Mouse (Mus musculus) CH12.LX (cell line): Measurements from ENCODE around the gene Clmp. TPM values are rescaled to one million over a fixed set of nuclear protein-coding genes. Genes with fewer than 3 reads are reported as not detected.

Experiments used
- DNase-seq: peaks from one replicate; pipeline ENCODE4 v3.0.0-alpha.2; 2013; ENCODE audit errors: extremely low read depth
- H3K27ac ChIP-seq: 2 replicates; pipeline ENCODE4 v1.5.1; 2012; ENCODE audit warnings: low read depth, mild to moderate bottlenecking, control low read depth, moderate library complexity; ENCODE audit not compliant: insufficient read depth
- H3K27me3 ChIP-seq: replicated peaks from 2 replicates; pipeline ENCODE3; 2012; ENCODE audit warnings: inconsistent platforms
- H3K36me3 ChIP-seq, 2 experiments: replicated peaks in 1 of 2; 2 replicates each; pipeline versions ENCODE3 to v1.6.1; 2012; ENCODE audit warnings: inconsistent platforms in 1 of 2, low read length in 1 of 2, mild to moderate bottlenecking in 1 of 2, mixed read lengths in 1 of 2, moderate library complexity in 1 of 2; ENCODE audit not compliant: control insufficient read depth in 1 of 2, insufficient read depth in 1 of 2
- H3K4me1 ChIP-seq, 2 experiments: 2 replicates each; pipeline ENCODE4 v1.6.1; 2012; ENCODE audit warnings: inconsistent platforms in 1 of 2, moderate library complexity in 1 of 2; ENCODE audit not compliant: insufficient read depth in 2 of 2, control insufficient read depth in 1 of 2
- H3K4me2 ChIP-seq: 2 replicates; pipeline ENCODE4 v1.6.1; 2012; ENCODE audit warnings: low read depth, mild to moderate bottlenecking, control low read depth; ENCODE audit not compliant: poor library complexity, insufficient read depth, severe bottlenecking
- H3K4me3 ChIP-seq, 3 experiments: fragments of 150-350 bp in 1 of 3; sonication (generic) in 1 of 3; replicated peaks in 1 of 3; 2 replicates each; pipeline versions ENCODE3 to v1.5.1; 2011 to 2012; ENCODE audit warnings: low read depth in 2 of 3, low read length in 2 of 3, mild to moderate bottlenecking in 2 of 3, moderate library complexity in 2 of 3, control low read depth in 1 of 3, improper control_type of control experiment in 1 of 3, inconsistent platforms in 1 of 3, mixed read lengths in 1 of 3; ENCODE audit not compliant: poor library complexity in 1 of 3
- H3K79me2 ChIP-seq: replicated peaks from 2 replicates; pipeline ENCODE4 v1.6.1; 2012; ENCODE audit warnings: mild to moderate bottlenecking, moderate library complexity; ENCODE audit not compliant: control insufficient read depth, poor library complexity, insufficient read depth, severe bottlenecking; ENCODE audit errors: extremely low read depth
- H3K9ac ChIP-seq: 2 replicates; pipeline ENCODE4 v1.6.1; 2012; ENCODE audit warnings: low read depth, mild to moderate bottlenecking, control low read depth, moderate library complexity; ENCODE audit not compliant: insufficient read depth
- H3K9me3 ChIP-seq: replicated peaks from 2 replicates; pipeline ENCODE3; 2012; ENCODE audit warnings: low read length, inconsistent platforms, mixed read lengths
- CHD1 ChIP-seq: IDR thresholded peaks from 2 replicates; pipeline ENCODE4 v1.6.1; 2012; ENCODE audit warnings: low read depth, low read length, improper control_type of control experiment, inconsistent platforms
- CHD2 ChIP-seq: IDR thresholded peaks from 2 replicates; pipeline ENCODE4 v1.6.1; 2011; ENCODE audit warnings: low read length, improper control_type of control experiment
- CTCF ChIP-seq, 2 experiments: IDR thresholded peaks in 1 of 2; conservative IDR thresholded peaks in 1 of 2; 2 replicates each; pipeline ENCODE4 v1.5.1; 2011 to 2012; ENCODE audit warnings: low read depth in 2 of 2, low read length in 2 of 2, improper control_type of control experiment in 1 of 2, inconsistent platforms in 1 of 2, mild to moderate bottlenecking in 1 of 2, moderate library complexity in 1 of 2
- ELF1 ChIP-seq: IDR thresholded peaks from 2 replicates; pipeline ENCODE4 v1.6.1; 2014; ENCODE audit warnings: low read depth, mild to moderate bottlenecking, inconsistent platforms, low read length, improper control_type of control experiment
- ETS1 ChIP-seq: conservative IDR thresholded peaks from 2 replicates; pipeline ENCODE4 v1.6.1; 2012; ENCODE audit warnings: low read depth, mild to moderate bottlenecking, inconsistent platforms, low read length, improper control_type of control experiment, moderate library complexity
- IRF4 ChIP-seq: IDR thresholded peaks from 2 replicates; pipeline ENCODE4 v1.6.1; 2014; ENCODE audit warnings: low read depth, mild to moderate bottlenecking, inconsistent platforms, low read length, improper control_type of control experiment
- JUND ChIP-seq: conservative IDR thresholded peaks from 2 replicates; pipeline ENCODE4 v1.6.1; 2011; ENCODE audit warnings: low read depth, low read length, improper control_type of control experiment
- KAT2A ChIP-seq: IDR thresholded peaks from 2 replicates; pipeline ENCODE4 v1.6.1; 2012; ENCODE audit warnings: low read length, improper control_type of control experiment, inconsistent platforms; ENCODE audit not compliant: insufficient replicate concordance
- MAFK ChIP-seq: IDR thresholded peaks from 2 replicates; pipeline ENCODE4 v1.6.1; 2011; ENCODE audit warnings: low read length, improper control_type of control experiment; ENCODE audit not compliant: insufficient replicate concordance
- MAZ ChIP-seq: IDR thresholded peaks from 2 replicates; pipeline ENCODE4 v1.6.1; 2012; ENCODE audit warnings: low read depth, mild to moderate bottlenecking, inconsistent platforms, low read length, improper control_type of control experiment, moderate library complexity
- MYC ChIP-seq: IDR thresholded peaks from 2 replicates; pipeline ENCODE4 v1.6.1; 2011; ENCODE audit warnings: low read depth, mild to moderate bottlenecking, improper control_type of control experiment, low read length
- POLR2A ChIP-seq: IDR thresholded peaks from 2 replicates; pipeline ENCODE4 v1.6.1; 2011; ENCODE audit warnings: low read depth, mild to moderate bottlenecking, improper control_type of control experiment, low read length
- POLR2AphosphoS2 ChIP-seq: IDR thresholded peaks from 2 replicates; pipeline ENCODE4 v1.6.1; 2011; ENCODE audit warnings: low read depth, low read length, improper control_type of control experiment
- RAD21 ChIP-seq: IDR thresholded peaks from 2 replicates; pipeline ENCODE4 v1.6.1; 2011; ENCODE audit warnings: low read depth, mild to moderate bottlenecking, low read length, improper control_type of control experiment, moderate library complexity
- RCOR1 ChIP-seq: conservative IDR thresholded peaks from 2 replicates; pipeline ENCODE4 v1.6.1; 2012; ENCODE audit warnings: low read depth, mild to moderate bottlenecking, inconsistent platforms, low read length, improper control_type of control experiment
- UBTF ChIP-seq: IDR thresholded peaks from 2 replicates; pipeline ENCODE4 v1.6.1; 2012; ENCODE audit warnings: low read depth, mild to moderate bottlenecking, inconsistent platforms, low read length, improper control_type of control experiment, moderate library complexity
- ZC3H11A ChIP-seq: IDR thresholded peaks from 2 replicates; pipeline ENCODE4 v1.6.1; 2012; ENCODE audit warnings: low read depth, mild to moderate bottlenecking, inconsistent platforms, low read length, improper control_type of control experiment
- ZKSCAN1 ChIP-seq: IDR thresholded peaks from 2 replicates; pipeline ENCODE4 v1.6.1; 2012; ENCODE audit warnings: low read depth, inconsistent platforms, low read length, improper control_type of control experiment, borderline replicate concordance
- ZNF384 ChIP-seq: IDR thresholded peaks from 2 replicates; pipeline ENCODE4 v1.6.1; 2012; ENCODE audit warnings: low read depth, low read length, improper control_type of control experiment, inconsistent platforms
- dilution Hi-C: fragments of 300-500 bp; cut with MboI; formaldehyde crosslinking; loops from 2 replicates; pipeline ENCODE4 v1.14.3; 2020; ENCODE audit warnings: low sequenced_read_pairs; ENCODE audit not compliant: extremely low pct_unique_long_range_greater_than_20kb, extremely low pct_ligation_motif_present
- in situ Hi-C: fragments of 300-500 bp; cut with MboI; formaldehyde crosslinking; loops from 3 replicates; pipeline ENCODE4 v1.14.3; 2019; ENCODE audit warnings: low sequenced_read_pairs, low pct_ligation_motif_present, low pct_unique_long_range_greater_than_20kb, mixed read lengths
- polyA plus RNA-seq: library from polyadenylated mRNA; unstranded; fragments of >175 nt; gene quantifications from 2 replicates; pipeline ENCODE4 v1.2.1, GENCODE M21; 2012; ENCODE audit warnings: low read depth; ENCODE audit not compliant: insufficient read length
- total RNA-seq, 2 experiments: library from RNA; depleted of rRNA; stranded (reverse); fragments of 300-350 nt in 1 of 2; fragments of >200 nt in 1 of 2; gene quantifications; 2 replicates each; pipeline ENCODE4 v1.2.3; 2012 to 2014

Gene Clmp
- total and polyA plus RNA-seq, 3 experiments = not detected

DNA sequence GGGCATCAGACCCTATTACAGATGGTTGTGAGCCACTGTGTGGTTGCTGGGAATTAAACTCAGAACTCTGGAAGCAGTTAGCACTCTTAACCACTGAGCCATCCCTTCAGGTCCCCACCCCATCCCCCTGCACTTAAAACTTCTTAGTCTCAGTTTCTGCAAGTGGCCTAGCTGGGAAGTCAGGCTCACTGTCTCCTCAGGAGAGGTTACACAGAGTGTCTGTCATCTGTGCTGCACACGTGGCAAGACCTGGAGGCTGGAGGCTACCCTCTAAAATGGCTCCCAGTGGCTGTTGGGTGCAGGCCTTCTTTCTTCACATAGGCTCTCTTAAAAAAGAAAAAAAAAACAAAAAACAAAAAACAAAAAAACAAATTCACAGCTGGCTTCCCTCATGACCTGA is 90.3 kb downstream of the Clmp start:
- Histone ChIP-seq H3K27me3 (no peaks in the 10 kb centered on the region), H3K4me1 (peaks cover under 1 to 2% of the 10 kb centered on the region in 2 experiments; a peak in 3 of 4 replicates), H3K4me2 (no peak overlapping the region), H3K36me3 (no peaks in the 10 kb centered on the region), H3K4me3 (no peak overlapping the region), H3K79me2 (no peaks in the 10 kb centered on the region), H3K27ac (no peak overlapping the region), H3K9ac (no peak overlapping the region), H3K9me3 (no peaks in the 10 kb centered on the region)
- no peak for DNase-seq
- no peak for TF ChIP-seq ZNF384
- TF ChIP-seq RAD21 = no peak
- no peak for TF ChIP-seq IRF4
- TF ChIP-seq CHD1 = no peak
- no peak for TF ChIP-seq RCOR1
- TF ChIP-seq ZC3H11A = no peak
- no peak for TF ChIP-seq UBTF
- no peak for TF ChIP-seq MAZ
- TF ChIP-seq MYC = no peak
- no peak for TF ChIP-seq ELF1
- no peak for TF ChIP-seq CTCF (conservative IDR thresholded peaks at IDR 0.05 in 1 of 2, IDR thresholded peaks at IDR 0.05 in 1 of 2; ENCODE audit: low read depth in 2 of 2, low read length in 2 of 2)
- TF ChIP-seq MAFK = no peak
- TF ChIP-seq POLR2AphosphoS2 = no peak
- TF ChIP-seq CHD2 = no peak
- in situ Hi-C loops (no loop called here), dilution Hi-C loops (no loop called here)

DNA sequence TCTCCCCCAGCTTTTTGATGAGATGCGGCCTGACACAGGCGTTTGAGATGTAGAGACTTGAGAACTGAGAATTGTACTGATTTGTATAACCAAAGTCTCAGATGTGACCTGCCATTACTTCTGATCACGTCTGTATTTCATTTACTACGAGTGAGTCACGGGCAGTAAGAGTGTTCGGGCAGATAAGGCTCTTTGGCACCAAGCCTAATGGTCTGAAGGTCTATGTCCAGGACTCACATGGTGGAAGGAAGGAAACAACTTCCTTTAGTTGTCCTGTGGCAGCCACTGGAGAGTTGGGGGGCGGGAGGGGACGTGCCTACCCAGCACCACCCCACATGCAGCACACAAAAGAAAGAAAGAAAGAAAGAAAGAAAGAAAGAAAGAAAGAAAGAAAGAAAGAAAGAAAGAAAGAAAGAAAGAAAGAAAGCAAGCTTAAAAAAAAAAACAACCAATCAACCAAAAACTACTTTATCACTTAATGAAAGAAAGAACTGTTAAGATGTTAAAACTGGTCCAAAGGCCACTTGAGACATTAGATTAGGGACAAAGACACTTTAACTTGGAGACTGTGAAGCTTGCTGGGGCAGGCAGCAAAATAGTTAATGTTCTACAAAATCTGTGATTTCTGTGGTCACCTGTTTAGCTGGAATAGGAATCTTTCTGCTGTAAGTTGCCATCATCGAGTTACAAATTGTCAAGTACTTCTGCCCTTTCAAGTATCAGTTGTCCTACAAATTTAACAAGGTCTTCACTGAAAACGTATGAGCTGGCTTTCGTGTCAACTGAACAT is 90.9 kb downstream of the Clmp start:
- DNase-seq = no peak
- in situ Hi-C loops (no loop called here), dilution Hi-C loops (no loop called here)
- Histone ChIP-seq H3K4me3 (no peak overlapping the region), H3K36me3 (no peaks in the 10 kb centered on the region), H3K27me3 (no peaks in the 10 kb centered on the region), H3K9ac (no peak overlapping the region), H3K79me2 (no peaks in the 10 kb centered on the region), H3K4me2 (no peak overlapping the region), H3K27ac (no peak overlapping the region), H3K9me3 (no peaks in the 10 kb centered on the region), H3K4me1 (0 out of 4 replicates have a peak, but pooled peaks cover 0 to 2% of the 10 kb centered on the region in 2 experiments)
- no peak for TF ChIP-seq POLR2A
- no peak for TF ChIP-seq JUND
- TF ChIP-seq ETS1 = no peak
- TF ChIP-seq ZKSCAN1 = no peak
- TF ChIP-seq KAT2A = no peak
